Mouse (Mus musculus): Measurements from ENCODE around the gene Esr2. TPM values are rescaled to one million over a fixed set of nuclear protein-coding genes. Genes with fewer than 3 reads are reported as not detected.
A peak's percentile ranks its signal among the peaks of the same experiment; 100 is the strongest.

Esr2 gene
- total and polyA plus RNA-seq, 2 experiments from 2014 or later, result 0.20 to 0.44 TPM

- ATAC-seq (ENCODE audit: low FRiP score) (no peak), DNase-seq (ENCODE audit: low spot score) (no peak)
- no peaks in the 10 kb centered on the region for H3K4me1 ChIP-seq (ENCODE audit: insufficient read depth, low read length)
- H3K9me3 ChIP-seq (ENCODE audit: low read length), result no peaks in the 10 kb centered on the region
- 86% methylated on average over 4 of the region's 4 CpGs for WGBS
- no peak overlapping the region for H3K27ac ChIP-seq (ENCODE audit: low read depth, low read length)
- H3K4me3 ChIP-seq (ENCODE audit: low read depth, low read length), result no peak overlapping the region
- no peaks in the 10 kb centered on the region for H3K27me3 ChIP-seq (ENCODE audit: insufficient read depth, low read length)
- TF ChIP-seq CTCF (IDR thresholded peaks at IDR 0.05), result no peak
- no peaks in the 10 kb centered on the region for H3K36me3 ChIP-seq (ENCODE audit: insufficient read depth, low read length)
- H3K4me2 ChIP-seq (ENCODE audit: low read depth, low read length, poor library complexity, severe bottlenecking), result no peak overlapping the region
- no peak overlapping the region for H3K9ac ChIP-seq (replicated peaks; ENCODE audit: low read length, poor library complexity, severe bottlenecking)
Observed at GRCm38 (mm10) chr12:76132591-76132990, 44.5 kb downstream of the Esr2 start.

GRCm38 (mm10) chr12:76130891-76131290, 46.2 kb downstream of the Esr2 start:
- WGBS, result 81% methylated on average over 6 of the region's 6 CpGs
- no peak for TF ChIP-seq CTCF (IDR thresholded peaks at IDR 0.05)
- no peaks in the 10 kb centered on the region for H3K4me1 ChIP-seq (ENCODE audit: insufficient read depth, low read length)
- no peak overlapping the region for H3K4me3 ChIP-seq (ENCODE audit: low read depth, low read length)
- DNase-seq (ENCODE audit: low spot score) (no peak), ATAC-seq (ENCODE audit: low FRiP score) (no peak)
- no peak overlapping the region for H3K9ac ChIP-seq (replicated peaks; ENCODE audit: low read length, poor library complexity, severe bottlenecking)
- no peaks in the 10 kb centered on the region for H3K27me3 ChIP-seq (ENCODE audit: insufficient read depth, low read length)
- no peaks in the 10 kb centered on the region for H3K9me3 ChIP-seq (ENCODE audit: low read length)
- no peaks in the 10 kb centered on the region for H3K36me3 ChIP-seq (ENCODE audit: insufficient read depth, low read length)
- no peak overlapping the region for H3K27ac ChIP-seq (ENCODE audit: low read depth, low read length)
- H3K4me2 ChIP-seq (ENCODE audit: low read depth, low read length, poor library complexity, severe bottlenecking), result no peak overlapping the region

- Histone ChIP-seq H3K4me1 (ENCODE audit: insufficient read depth, low read length) (no peaks in the 10 kb centered on the region), H3K27me3 (ENCODE audit: insufficient read depth, low read length) (no peaks in the 10 kb centered on the region), H3K9me3 (ENCODE audit: low read length) (no peaks in the 10 kb centered on the region), H3K36me3 (ENCODE audit: insufficient read depth, low read length) (no peaks in the 10 kb centered on the region), H3K9ac (replicated peaks; ENCODE audit: low read length, poor library complexity, severe bottlenecking) (no peak overlapping the region), H3K4me2 (ENCODE audit: low read depth, low read length, poor library complexity, severe bottlenecking) (no peak overlapping the region), H3K27ac (ENCODE audit: low read depth, low read length) (no peak overlapping the region), H3K4me3 (ENCODE audit: low read depth, low read length) (no peak overlapping the region)
- 20% methylated on average over 4 of the region's 4 CpGs for WGBS
- ATAC-seq (ENCODE audit: low FRiP score) (no peak), DNase-seq (ENCODE audit: low spot score) (peak; percentile 39)
- peak; percentile 63 for TF ChIP-seq CTCF (IDR thresholded peaks at IDR 0.05)
Observed at GRCm38 (mm10) chr12:76130281-76130680, 46.8 kb downstream of the Esr2 start.

GRCm38 (mm10) chr12:76128831-76129230, 48.2 kb downstream of the Esr2 start:
- DNase-seq (ENCODE audit: low spot score), result no peak
- WGBS, result 82% methylated on average over 10 of the region's 10 CpGs

GRCm38 (mm10) chr12:76128306-76128705, 48.8 kb downstream of the Esr2 start:
- ATAC-seq (ENCODE audit: low FRiP score), result no peak
- no peak for DNase-seq (ENCODE audit: low spot score)
- Histone ChIP-seq H3K4me1 (ENCODE audit: insufficient read depth, low read length) (no peaks in the 10 kb centered on the region), H3K36me3 (ENCODE audit: insufficient read depth, low read length) (no peaks in the 10 kb centered on the region), H3K27me3 (ENCODE audit: insufficient read depth, low read length) (no peaks in the 10 kb centered on the region), H3K27ac (ENCODE audit: low read depth, low read length) (no peak overlapping the region), H3K4me3 (ENCODE audit: low read depth, low read length) (no peak overlapping the region), H3K9ac (replicated peaks; ENCODE audit: low read length, poor library complexity, severe bottlenecking) (no peak overlapping the region), H3K4me2 (ENCODE audit: low read depth, low read length, poor library complexity, severe bottlenecking) (no peak overlapping the region), H3K9me3 (ENCODE audit: low read length) (no peaks in the 10 kb centered on the region)
- 75% methylated on average over 3 of the region's 3 CpGs for WGBS
- no peak for TF ChIP-seq CTCF (IDR thresholded peaks at IDR 0.05)

More at GRCm38 (mm10) chr12:76128831-76129230, 48.2 kb downstream of the Esr2 start:
- H3K4me2 ChIP-seq (ENCODE audit: low read depth, low read length, poor library complexity, severe bottlenecking), result no peak overlapping the region
- no peak overlapping the region for H3K27ac ChIP-seq (ENCODE audit: low read depth, low read length)
- H3K9ac ChIP-seq (replicated peaks; ENCODE audit: low read length, poor library complexity, severe bottlenecking), result no peak overlapping the region
- no peak overlapping the region for H3K4me3 ChIP-seq (ENCODE audit: low read depth, low read length)
- no peak for ATAC-seq (ENCODE audit: low FRiP score)
- no peaks in the 10 kb centered on the region for H3K27me3 ChIP-seq (ENCODE audit: insufficient read depth, low read length)
- no peaks in the 10 kb centered on the region for H3K9me3 ChIP-seq (ENCODE audit: low read length)
- TF ChIP-seq CTCF (IDR thresholded peaks at IDR 0.05), result no peak
- no peaks in the 10 kb centered on the region for H3K36me3 ChIP-seq (ENCODE audit: insufficient read depth, low read length)
- no peaks in the 10 kb centered on the region for H3K4me1 ChIP-seq (ENCODE audit: insufficient read depth, low read length)

DNA sequence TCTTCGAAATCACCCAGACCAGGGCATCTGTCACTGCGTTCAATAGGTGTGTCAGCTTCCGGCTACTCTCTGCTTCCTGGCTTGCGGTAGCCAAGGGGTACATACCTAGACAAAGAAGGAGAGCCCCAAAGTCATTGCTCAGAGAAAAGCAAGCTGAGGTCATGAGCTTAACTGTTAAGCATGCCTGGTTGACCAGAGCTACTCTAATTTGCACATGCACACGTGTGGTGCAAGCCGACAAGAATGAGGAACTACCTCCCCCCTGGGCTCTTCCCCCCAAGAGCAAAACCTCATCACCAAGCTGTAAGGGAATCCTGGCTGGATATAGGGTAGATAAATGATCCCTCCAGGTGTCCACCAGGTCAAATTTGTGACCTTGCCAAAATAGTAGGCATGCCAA, 53.8 kb downstream of the Esr2 start:
- WGBS, result 90% methylated on average over 6 of the region's 6 CpGs
- ATAC-seq (ENCODE audit: low FRiP score), result no peak
- no peak for DNase-seq (ENCODE audit: low spot score)
- Histone ChIP-seq H3K36me3 (ENCODE audit: insufficient read depth, low read length) (no peaks in the 10 kb centered on the region), H3K9ac (replicated peaks; ENCODE audit: low read length, poor library complexity, severe bottlenecking) (no peak overlapping the region), H3K4me3 (ENCODE audit: low read depth, low read length) (no peak overlapping the region), H3K27ac (ENCODE audit: low read depth, low read length) (no peak overlapping the region), H3K4me2 (ENCODE audit: low read depth, low read length, poor library complexity, severe bottlenecking) (no peak overlapping the region), H3K9me3 (ENCODE audit: low read length) (no peaks in the 10 kb centered on the region), H3K27me3 (ENCODE audit: insufficient read depth, low read length) (no peaks in the 10 kb centered on the region), H3K4me1 (ENCODE audit: insufficient read depth, low read length) (no peaks in the 10 kb centered on the region)
- TF ChIP-seq CTCF (IDR thresholded peaks at IDR 0.05), result no peak
